Mouse (Mus musculus): ENCODE measurements around the gene Magi2. TPM values are rescaled to one million over a fixed set of nuclear protein-coding genes. Genes with fewer than 3 reads are reported as not detected.

Magi2 gene
- polyA plus RNA-seq, 1 experiment from 2014 or later, result 4.1 TPM

DNA sequence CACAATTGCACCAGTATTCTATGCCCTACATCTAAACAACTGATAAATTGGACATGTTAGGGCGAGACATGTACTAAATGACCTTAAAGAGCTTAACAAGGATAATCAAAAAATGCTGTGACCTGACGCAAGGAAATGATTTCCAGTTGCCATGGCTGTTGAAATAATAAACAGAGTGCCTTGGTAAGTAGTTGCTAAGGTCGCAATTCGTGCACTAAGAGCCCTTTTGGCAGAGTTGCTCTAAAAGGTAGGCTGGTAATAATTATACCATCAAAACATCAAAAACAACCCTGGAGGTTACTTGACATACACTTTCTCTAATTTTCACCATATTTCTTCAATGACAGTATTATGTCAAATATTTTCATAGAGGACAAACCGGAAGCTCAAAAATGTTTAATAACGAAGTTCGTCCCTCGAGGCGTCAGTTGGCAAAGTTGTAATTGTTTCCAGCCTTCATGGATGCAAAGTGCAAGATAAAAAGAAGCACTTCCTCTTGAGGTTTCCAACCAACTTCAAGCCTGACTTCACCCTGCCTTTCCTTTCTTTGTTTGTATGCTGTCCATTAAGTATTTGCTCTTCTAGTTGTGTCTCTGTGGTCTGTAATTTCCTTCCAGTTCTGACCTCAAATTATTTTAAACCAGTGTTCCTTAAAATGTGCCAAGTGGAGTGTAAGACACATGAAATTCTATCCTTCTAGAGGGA is 853.9 kb downstream of the Magi2 start:
- no peak overlapping the region for H3K4me3 ChIP-seq
- H3K9me3 ChIP-seq (replicated peaks), result no peaks in the 10 kb centered on the region
- no peaks in the 10 kb centered on the region for H3K4me1 ChIP-seq (replicated peaks)
- H3K4me2 ChIP-seq, result no peak overlapping the region
- 64% methylated on average over 9 of the region's 9 CpGs for WGBS
- H3K27me3 ChIP-seq, result no peaks in the 10 kb centered on the region
- no peak overlapping the region for H3K9ac ChIP-seq
- no peak overlapping the region for H3K27ac ChIP-seq
- H3K36me3 ChIP-seq, result no peaks in the 10 kb centered on the region
- no peak for ATAC-seq (replicated peaks; ENCODE audit: insufficient number of reproducible peaks, insufficient read depth, low FRiP score, low read depth)

GRCm38 (mm10) chr5:20082368-20082767 is 855.5 kb downstream of the Magi2 start:
- Histone ChIP-seq H3K27me3 (no peaks in the 10 kb centered on the region), H3K4me2 (no peak overlapping the region), H3K27ac (no peak overlapping the region), H3K9ac (no peak overlapping the region), H3K36me3 (no peaks in the 10 kb centered on the region), H3K4me3 (no peak overlapping the region), H3K9me3 (replicated peaks) (no peaks in the 10 kb centered on the region), H3K4me1 (replicated peaks) (no peaks in the 10 kb centered on the region)
- WGBS, result 79% methylated on average over 1 of the region's 1 CpGs
- ATAC-seq (replicated peaks; ENCODE audit: insufficient number of reproducible peaks, insufficient read depth, low FRiP score, low read depth), result no peak

DNA sequence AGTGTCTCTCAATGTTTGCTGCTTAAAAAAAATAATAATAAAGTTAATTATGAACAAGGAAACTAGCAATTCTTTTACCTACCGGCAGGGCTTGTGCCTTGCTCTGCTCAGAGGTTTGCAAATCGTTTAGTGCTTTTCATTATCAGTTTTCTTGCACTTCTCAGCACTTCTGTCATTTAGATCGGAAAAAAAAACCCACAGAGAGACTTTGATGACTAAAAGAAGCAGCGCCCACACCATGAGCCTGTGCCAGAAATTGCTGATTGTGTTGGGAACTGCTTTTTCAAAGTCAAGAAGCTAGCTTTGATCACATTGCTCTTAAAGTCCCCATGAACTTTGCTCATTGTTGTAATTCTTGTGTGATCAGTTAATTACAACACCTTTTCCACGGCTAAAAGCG is 860.2 kb downstream of the Magi2 start:
- H3K27me3 ChIP-seq, result no peaks in the 10 kb centered on the region
- no peaks in the 10 kb centered on the region for H3K36me3 ChIP-seq
- H3K4me1 ChIP-seq (replicated peaks), result no peaks in the 10 kb centered on the region
- H3K9ac ChIP-seq, result no peak overlapping the region
- H3K4me2 ChIP-seq, result no peak overlapping the region
- WGBS, result 55% methylated on average over 6 of the region's 6 CpGs
- ATAC-seq (replicated peaks; ENCODE audit: insufficient number of reproducible peaks, insufficient read depth, low FRiP score, low read depth), result no peak
- no peak overlapping the region for H3K4me3 ChIP-seq
- H3K9me3 ChIP-seq (replicated peaks), result no peaks in the 10 kb centered on the region
- no peak overlapping the region for H3K27ac ChIP-seq

GRCm38 (mm10) chr5:20103869-20104268 is 877.0 kb downstream of the Magi2 start:
- H3K4me3 ChIP-seq, result no peak overlapping the region
- H3K4me1 ChIP-seq (replicated peaks), result no peaks in the 10 kb centered on the region
- H3K27ac ChIP-seq, result no peak overlapping the region
- H3K36me3 ChIP-seq, result no peaks in the 10 kb centered on the region
- H3K4me2 ChIP-seq, result no peak overlapping the region
- no peak for ATAC-seq (replicated peaks; ENCODE audit: insufficient number of reproducible peaks, insufficient read depth, low FRiP score, low read depth)
- H3K27me3 ChIP-seq, result no peaks in the 10 kb centered on the region
- no peaks in the 10 kb centered on the region for H3K9me3 ChIP-seq (replicated peaks)
- no peak overlapping the region for H3K9ac ChIP-seq

DNA sequence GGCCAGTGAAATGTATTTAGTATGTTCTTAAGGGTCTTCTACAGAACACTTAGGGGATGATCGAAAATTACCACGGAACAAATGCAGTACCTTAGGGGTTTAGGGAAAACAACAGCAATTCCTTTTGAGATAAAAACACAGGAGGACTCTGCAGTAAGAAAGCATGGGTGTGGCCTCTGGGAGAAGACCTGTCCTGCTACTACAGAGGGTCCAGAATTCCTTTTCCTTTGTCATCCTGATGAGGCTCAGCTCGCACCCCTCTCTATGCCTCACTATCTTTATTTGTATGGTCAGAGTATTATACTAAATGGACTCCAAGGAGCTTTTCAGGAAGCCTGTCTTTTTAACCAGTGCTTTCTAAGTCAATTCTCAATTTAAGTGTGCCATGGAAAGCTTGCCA is 877.7 kb downstream of the Magi2 start:
- Histone ChIP-seq H3K36me3 (no peaks in the 10 kb centered on the region), H3K4me1 (replicated peaks) (no peaks in the 10 kb centered on the region), H3K4me2 (no peak overlapping the region), H3K9ac (no peak overlapping the region), H3K9me3 (replicated peaks) (no peaks in the 10 kb centered on the region), H3K4me3 (no peak overlapping the region), H3K27ac (no peak overlapping the region), H3K27me3 (no peaks in the 10 kb centered on the region)
- WGBS, result 64% methylated on average over 3 of the region's 3 CpGs
- no peak for ATAC-seq (replicated peaks; ENCODE audit: insufficient number of reproducible peaks, insufficient read depth, low FRiP score, low read depth)

DNA sequence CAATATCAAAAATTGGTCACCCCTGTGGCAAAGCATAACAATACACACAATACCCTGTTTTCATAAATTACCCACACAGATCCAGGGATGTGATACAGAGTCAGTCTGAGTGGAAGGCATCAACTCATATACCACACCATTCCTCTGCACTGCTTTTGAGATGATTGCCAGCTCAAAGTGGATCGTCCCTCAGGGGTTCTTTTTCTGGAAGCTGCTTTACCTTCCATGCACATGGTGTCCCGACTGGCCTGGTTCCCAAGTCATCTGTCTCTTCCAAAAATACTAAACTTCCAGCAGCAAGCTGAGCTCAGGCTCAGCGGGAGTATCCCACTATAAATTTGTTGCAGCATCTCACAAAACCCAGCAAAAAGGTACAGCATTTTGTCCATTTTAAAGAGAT is 882.7 kb downstream of the Magi2 start:
- 72% methylated on average over 3 of the region's 3 CpGs for WGBS
- H3K36me3 ChIP-seq, result no peaks in the 10 kb centered on the region
- no peak overlapping the region for H3K4me3 ChIP-seq
- H3K27ac ChIP-seq, result no peak overlapping the region
- no peaks in the 10 kb centered on the region for H3K9me3 ChIP-seq (replicated peaks)
- H3K9ac ChIP-seq, result no peak overlapping the region
- H3K4me1 ChIP-seq (replicated peaks), result no peaks in the 10 kb centered on the region
- no peaks in the 10 kb centered on the region for H3K27me3 ChIP-seq
- H3K4me2 ChIP-seq, result no peak overlapping the region
- ATAC-seq (replicated peaks; ENCODE audit: insufficient number of reproducible peaks, insufficient read depth, low FRiP score, low read depth), result no peak

DNA sequence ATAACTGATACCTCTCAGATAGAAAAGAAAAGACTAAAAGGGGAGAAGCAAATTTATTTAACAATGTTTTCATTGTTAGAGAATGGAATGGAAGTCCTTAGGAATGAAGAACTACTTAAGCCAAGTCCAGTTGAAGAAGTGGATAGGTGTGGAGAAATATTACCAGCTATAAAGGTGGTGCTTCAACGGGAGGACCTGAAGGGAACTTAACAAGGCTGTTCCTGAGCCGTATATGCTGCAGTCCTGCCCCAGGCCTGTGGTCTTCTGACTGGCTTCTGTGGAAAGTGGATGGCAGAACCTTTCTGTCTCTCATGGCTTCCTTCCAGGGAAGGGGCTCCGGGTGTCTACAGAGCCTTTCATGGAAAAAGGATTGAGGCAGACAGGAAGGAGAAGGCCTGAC is 890.3 kb downstream of the Magi2 start:
- WGBS, result 69% methylated on average over 3 of the region's 3 CpGs
- H3K4me3 ChIP-seq, result no peak overlapping the region
- no peaks in the 10 kb centered on the region for H3K9me3 ChIP-seq (replicated peaks)
- H3K36me3 ChIP-seq, result no peaks in the 10 kb centered on the region
- no peak for ATAC-seq (replicated peaks; ENCODE audit: insufficient number of reproducible peaks, insufficient read depth, low FRiP score, low read depth)
- no peak overlapping the region for H3K9ac ChIP-seq
- H3K4me1 ChIP-seq (replicated peaks), result no peaks in the 10 kb centered on the region
- H3K27ac ChIP-seq, result no peak overlapping the region
- H3K4me2 ChIP-seq, result no peak overlapping the region
- no peaks in the 10 kb centered on the region for H3K27me3 ChIP-seq

GRCm38 (mm10) chr5:20140235-20140634 is 913.4 kb downstream of the Magi2 start:
- Histone ChIP-seq H3K27ac (no peak overlapping the region), H3K9ac (no peak overlapping the region), H3K27me3 (no peaks in the 10 kb centered on the region), H3K4me2 (no peak overlapping the region), H3K4me3 (no peak overlapping the region), H3K4me1 (replicated peaks) (no peaks in the 10 kb centered on the region), H3K9me3 (replicated peaks) (no peaks in the 10 kb centered on the region), H3K36me3 (no peaks in the 10 kb centered on the region)
- no peak for ATAC-seq (replicated peaks; ENCODE audit: insufficient number of reproducible peaks, insufficient read depth, low FRiP score, low read depth)
- 63% methylated on average over 2 of the region's 2 CpGs for WGBS

GRCm38 (mm10) chr5:20140662-20141444 is 914.0 kb downstream of the Magi2 start:
- WGBS, result 56% methylated on average over 10 of the region's 10 CpGs
- ATAC-seq (replicated peaks; ENCODE audit: insufficient number of reproducible peaks, insufficient read depth, low FRiP score, low read depth), result no peak
- H3K36me3 ChIP-seq, result no peaks in the 10 kb centered on the region
- H3K4me3 ChIP-seq, result no peak overlapping the region
- no peak overlapping the region for H3K9ac ChIP-seq
- no peak overlapping the region for H3K4me2 ChIP-seq
- no peaks in the 10 kb centered on the region for H3K9me3 ChIP-seq (replicated peaks)
- no peaks in the 10 kb centered on the region for H3K27me3 ChIP-seq
- H3K27ac ChIP-seq, result no peak overlapping the region
- no peaks in the 10 kb centered on the region for H3K4me1 ChIP-seq (replicated peaks)

DNA sequence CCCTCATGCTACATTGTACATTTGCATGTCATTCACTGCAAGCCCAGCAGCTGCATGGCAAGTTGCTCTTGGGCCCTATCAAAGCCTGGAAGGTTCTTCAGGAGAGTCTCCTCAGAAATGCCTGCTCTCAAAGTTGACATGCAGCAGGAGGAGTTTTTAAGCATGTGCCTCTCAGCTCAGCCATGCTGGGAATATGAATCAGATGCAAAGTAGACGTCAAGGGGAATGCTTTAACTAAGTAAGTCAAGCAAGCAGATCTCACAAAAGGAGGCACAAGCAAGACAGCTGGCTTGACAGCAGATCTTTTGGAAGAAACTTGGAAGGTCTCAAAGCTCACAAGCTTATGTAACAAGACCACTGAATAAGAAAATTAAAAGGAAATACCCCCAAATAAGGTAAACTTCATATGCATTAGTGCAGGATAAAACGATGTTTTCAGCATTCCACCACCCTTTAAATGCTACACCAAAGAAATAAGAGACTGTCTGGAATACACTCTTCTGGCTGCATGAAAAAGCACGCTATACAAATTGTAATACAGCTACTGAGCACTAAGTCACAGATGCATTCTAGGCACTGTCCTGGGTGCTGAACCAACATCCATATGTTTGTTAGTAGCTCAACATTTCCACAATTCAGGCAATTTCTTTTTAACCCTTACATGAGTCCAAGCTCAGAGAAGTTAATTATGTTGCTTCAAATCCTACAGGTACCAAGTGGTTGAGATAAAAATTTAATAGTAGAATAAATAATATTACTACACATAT is 926.7 kb downstream of the Magi2 start:
- Histone ChIP-seq H3K27me3 (no peaks in the 10 kb centered on the region), H3K4me3 (no peak overlapping the region), H3K4me1 (replicated peaks) (no peaks in the 10 kb centered on the region), H3K36me3 (no peaks in the 10 kb centered on the region), H3K27ac (no peak overlapping the region), H3K9me3 (replicated peaks) (no peaks in the 10 kb centered on the region), H3K9ac (no peak overlapping the region), H3K4me2 (no peak overlapping the region)
- 38% methylated on average over 3 of the region's 3 CpGs for WGBS
- no peak for ATAC-seq (replicated peaks; ENCODE audit: insufficient number of reproducible peaks, insufficient read depth, low FRiP score, low read depth)

DNA sequence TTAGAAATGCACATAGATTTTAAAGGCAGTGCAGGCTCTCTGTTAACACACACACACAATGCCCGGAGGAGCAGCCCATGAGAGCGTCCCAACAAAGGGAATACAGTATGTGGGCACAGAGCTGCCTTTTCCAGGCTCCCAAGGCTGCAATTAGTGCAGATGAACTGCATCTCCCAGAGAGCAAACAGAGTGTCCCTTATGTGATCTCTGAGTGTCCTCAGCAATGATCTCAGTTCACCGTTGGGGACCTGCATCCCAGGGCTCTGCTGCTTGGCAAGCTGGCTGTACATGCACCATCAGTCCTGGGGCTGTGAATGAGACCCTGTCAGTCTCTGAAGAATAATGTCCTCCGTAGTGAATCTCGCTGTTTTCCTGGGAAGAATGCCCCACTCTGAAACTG is 969.9 kb downstream of the Magi2 start:
- Histone ChIP-seq H3K4me2 (no peak overlapping the region), H3K4me1 (replicated peaks) (no peaks in the 10 kb centered on the region), H3K9ac (no peak overlapping the region), H3K9me3 (replicated peaks) (no peaks in the 10 kb centered on the region), H3K36me3 (no peaks in the 10 kb centered on the region), H3K27me3 (no peaks in the 10 kb centered on the region), H3K4me3 (no peak overlapping the region), H3K27ac (no peak overlapping the region)
- 67% methylated on average over 5 of the region's 5 CpGs for WGBS
- ATAC-seq (replicated peaks; ENCODE audit: insufficient number of reproducible peaks, insufficient read depth, low FRiP score, low read depth), result no peak

Measured in heart, embryonic 15.5 days (tissue).